Mouse (Mus musculus) cerebellum, postnatal 4 days (tissue): ENCODE data around the gene Kif5c.

Source experiments
- DNase-seq, 2 experiments: peaks; one replicate each; pipeline ENCODE4 v3.0.0; 2022; ENCODE audit warnings: low spot score in 2 of 2, mixed read lengths in 1 of 2

Gene Kif5c

GRCm38 (mm10) chr2:49720343-49720742 is 101.2 kb downstream of the Kif5c start:
- DNase-seq, result no peak

GRCm38 (mm10) chr2:49722331-49722730 is 103.2 kb downstream of the Kif5c start:
- no peak for DNase-seq

- DNase-seq, result no peak
These were observed 103.9 kb downstream of the Kif5c start for GRCm38 (mm10) chr2:49722983-49723382.

- DNase-seq, result no peak
These were observed 107.6 kb downstream of the Kif5c start for GRCm38 (mm10) chr2:49726672-49727071.

GRCm38 (mm10) chr2:49727199-49727598 is 108.1 kb downstream of the Kif5c start:
- DNase-seq, result peak in 1 of 2 experiments; percentile 49

- DNase-seq, result no peak
These were observed 108.6 kb downstream of the Kif5c start for GRCm38 (mm10) chr2:49727686-49728085.

- no peak for DNase-seq
These were observed 110.0 kb downstream of the Kif5c start for GRCm38 (mm10) chr2:49728896-49729610.

GRCm38 (mm10) chr2:49729611-49729969 is 110.5 kb downstream of the Kif5c start:
- DNase-seq, result no peak

GRCm38 (mm10) chr2:49730183-49730582 is 111.1 kb downstream of the Kif5c start:
- no peak for DNase-seq

- no peak for DNase-seq
These were observed 113.9 kb downstream of the Kif5c start for GRCm38 (mm10) chr2:49732745-49733655.

- DNase-seq, result no peak
These were observed 114.5 kb downstream of the Kif5c start for GRCm38 (mm10) chr2:49733656-49734008.

- peak; percentile 47 to 69 for DNase-seq
These were observed 115.1 kb downstream of the Kif5c start for GRCm38 (mm10) chr2:49734013-49734780.

GRCm38 (mm10) chr2:49735386-49735785 is 116.3 kb downstream of the Kif5c start:
- no peak for DNase-seq

- DNase-seq, result peak in 1 of 2 experiments; percentile 52
These were observed 119.9 kb downstream of the Kif5c start for GRCm38 (mm10) chr2:49739046-49739445.

- DNase-seq, result no peak
These were observed 121.9 kb downstream of the Kif5c start for GRCm38 (mm10) chr2:49741026-49741425.

- peak in 1 of 2 experiments; percentile 71 for DNase-seq
These were observed 123.0 kb downstream of the Kif5c start for GRCm38 (mm10) chr2:49741895-49742734.

- DNase-seq, result no peak
These were observed 123.8 kb downstream of the Kif5c start for GRCm38 (mm10) chr2:49742919-49743318.

GRCm38 (mm10) chr2:49743775-49744174 is 124.7 kb downstream of the Kif5c start:
- DNase-seq, result no peak

GRCm38 (mm10) chr2:49744251-49745093 is 125.4 kb downstream of the Kif5c start:
- no peak for DNase-seq

- DNase-seq, result no peak
These were observed 126.1 kb downstream of the Kif5c start for GRCm38 (mm10) chr2:49745094-49745781.
